Mouse (Mus musculus) heart, embryonic 16.5 days (tissue): ENCODE data around the gene Pde11a. TPM values are rescaled to one million over a fixed set of nuclear protein-coding genes. Genes with fewer than 3 reads are reported as not detected.
"Not testable (repeated sequence)": the region's sequence is repeated elsewhere in the genome, so short reads cannot be mapped to it uniquely, and the experiment has no call there.

Experiments
- ATAC-seq: fragments of 200-750 bp; cut with Nextera tagmentation; replicated peaks from 2 replicates; pipeline ENCODE4 v1.8.0; 2017; ENCODE audit warnings: moderate number of reproducible peaks; ENCODE audit not compliant: insufficient read depth, low FRiP score; ENCODE audit errors: extremely low read depth
- H3K27ac ChIP-seq: fragments of 300-500 bp; sonication (generic); 2 replicates; pipeline ENCODE4 v1.5.1; 2014; ENCODE audit warnings: mild to moderate bottlenecking, low read length, control low read depth, moderate library complexity
- H3K27me3 ChIP-seq: fragments of 300-500 bp; sonication (generic); 2 replicates; pipeline ENCODE4 v1.6.1; 2014; ENCODE audit warnings: low read length, mixed read lengths; ENCODE audit not compliant: control insufficient read depth, insufficient read depth
- H3K36me3 ChIP-seq: fragments of 300-500 bp; sonication (generic); 2 replicates; pipeline ENCODE4 v1.6.1; 2014; ENCODE audit not compliant: control insufficient read depth, insufficient read depth
- H3K4me1 ChIP-seq: fragments of 300-500 bp; sonication (generic); 2 replicates; pipeline ENCODE4 v1.6.1; 2014; ENCODE audit warnings: low read length, mixed read lengths; ENCODE audit not compliant: control insufficient read depth, insufficient read depth
- H3K4me2 ChIP-seq: fragments of 300-500 bp; sonication (generic); 2 replicates; pipeline ENCODE4 v1.6.1; 2014; ENCODE audit warnings: low read depth, mild to moderate bottlenecking, control low read depth, low read length
- H3K4me3 ChIP-seq: fragments of 300-500 bp; sonication (generic); 2 replicates; pipeline ENCODE4 v1.5.1; 2014; ENCODE audit warnings: mild to moderate bottlenecking, control low read depth, low read length
- H3K9ac ChIP-seq: fragments of 300-500 bp; sonication (generic); 2 replicates; pipeline ENCODE4 v1.6.1; 2014; ENCODE audit warnings: low read length, control low read depth
- H3K9me3 ChIP-seq: fragments of 300-500 bp; sonication (generic); replicated peaks from 2 replicates; pipeline ENCODE4 v1.6.1; 2016; ENCODE audit warnings: low read length; ENCODE audit not compliant: control insufficient read depth
- WGBS: fragments of 180-500 bp; shearing (Covaris S2); extraction: QIAGEN DNeasy Blood & Tissue Kit; methylation state at CpG from one replicate; pipeline ENCODE4 v1.1.7; 2014; 5-methylcytosine and 5-hydroxymethylcytosine counted together
- polyA plus RNA-seq: library from polyadenylated mRNA; unstranded; fragments of >200 nt; fragmentation: Nextera tagmentation; extraction: Ambion mirVana; gene quantifications from 2 replicates; pipeline ENCODE4 v1.2.1, GENCODE M21; 2015

The Pde11a gene
- polyA plus RNA-seq, 1 experiment from 2014 or later: 0.11 TPM

DNA sequence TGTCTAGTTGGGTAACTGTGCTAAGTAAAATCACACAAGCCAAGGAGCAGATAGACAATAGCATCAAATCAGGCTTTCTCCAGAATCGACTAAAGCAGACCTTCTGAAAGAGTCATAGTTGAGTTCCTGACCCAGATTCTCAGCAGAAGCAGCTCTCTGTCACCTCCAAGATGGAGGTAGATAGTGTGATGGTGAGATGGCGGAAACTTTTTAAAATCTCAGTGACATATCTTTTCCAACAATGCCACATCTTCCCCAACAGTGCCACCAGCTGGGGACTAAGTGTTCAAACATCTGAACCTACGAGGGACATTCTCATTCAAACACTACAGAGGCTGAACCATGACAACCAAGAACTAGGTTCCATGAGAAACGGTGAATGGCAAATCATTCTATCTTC lies 355.9 kb downstream of the Pde11a start:
- WGBS: 86% methylated on average over 4 of the region's 4 CpGs
- Histone ChIP-seq H3K9ac (no peak overlapping the region), H3K36me3 (no peaks in the 10 kb centered on the region), H3K4me2 (no peak overlapping the region), H3K4me3 (no peak overlapping the region), H3K27ac (no peak overlapping the region), H3K27me3 (no peaks in the 10 kb centered on the region), H3K4me1 (no peaks in the 10 kb centered on the region), H3K9me3 (no peaks in the 10 kb centered on the region)
- no peak for ATAC-seq

- not testable (repeated sequence) for H3K27me3 ChIP-seq, H3K36me3 ChIP-seq, H3K4me1 ChIP-seq, H3K9me3 ChIP-seq
- Histone ChIP-seq H3K4me2 (peak within 1 kb of the TSS; percentile 74), H3K9ac (peak within 1 kb of the TSS; percentile 74), H3K27ac (peak within 1 kb of the TSS; percentile 68), H3K4me3 (peak within 1 kb of the TSS; percentile 68)
- peak; percentile 67 for ATAC-seq
- WGBS: 2% methylated on average over 32 of the region's 34 CpGs
Observed at GRCm38 (mm10) chr2:75981440-75982081, 357.0 kb downstream of the Pde11a start, which contains the start of gene Ttc30a1. Ttc30a1 (minus strand) TSS chr2:75981967.

GRCm38 (mm10) chr2:75980933-75981439 lies 357.6 kb downstream of the Pde11a start:
- WGBS: 92% methylated on average over 13 of the region's 13 CpGs
- H3K9me3 ChIP-seq, H3K36me3 ChIP-seq, H3K4me1 ChIP-seq, ATAC-seq, H3K27me3 ChIP-seq, H3K27ac ChIP-seq: not testable (repeated sequence)
- H3K9ac ChIP-seq: peak overlapping the region; percentile 74
- H3K4me3 ChIP-seq: peak overlapping the region; percentile 68
- H3K4me2 ChIP-seq: peak overlapping the region; percentile 74

- H3K36me3 ChIP-seq, H3K27ac ChIP-seq, H3K4me1 ChIP-seq, H3K9me3 ChIP-seq, H3K9ac ChIP-seq, H3K27me3 ChIP-seq: not testable (repeated sequence)
- Histone ChIP-seq H3K4me2 (peak within 1 kb of the TSS; percentile 37; the same call in 1 of the 2 replicates), H3K4me3 (0 out of 2 replicates have a peak within 1 kb of the TSS, but pooled peaks have one; percentile 8)
- ATAC-seq: 0 out of 2 replicates have a peak, but pooled peaks have one; percentile 26
- 21% methylated on average over 16 of the region's 24 CpGs for WGBS
Observed at GRCm38 (mm10) chr2:75977752-75978368, 360.7 kb downstream of the Pde11a start, which contains the start of gene Ttc30a2. Ttc30a2 (minus strand) TSS chr2:75978170.

DNA sequence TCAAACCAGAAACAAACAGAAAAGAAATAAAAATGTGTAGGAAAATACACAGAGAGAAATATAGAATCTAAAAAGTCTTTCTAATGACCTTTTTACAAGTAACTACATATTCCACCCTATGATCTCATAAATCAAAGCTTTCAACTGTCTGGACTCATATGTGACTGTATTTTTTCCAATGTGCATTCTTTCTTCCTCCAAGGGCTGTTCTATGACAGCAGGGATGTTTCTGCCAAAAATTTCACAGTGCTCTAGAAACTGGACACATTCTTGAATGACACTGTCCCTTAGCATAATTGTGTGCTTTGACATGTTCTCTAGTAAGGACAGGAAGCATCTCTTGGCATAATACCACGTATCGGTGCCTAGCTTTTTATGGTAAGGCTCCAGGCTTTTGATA lies 362.5 kb downstream of the Pde11a start:
- not testable (repeated sequence) for H3K9me3 ChIP-seq, H3K36me3 ChIP-seq, H3K4me3 ChIP-seq, H3K9ac ChIP-seq, H3K27me3 ChIP-seq, ATAC-seq, H3K4me2 ChIP-seq, H3K27ac ChIP-seq, H3K4me1 ChIP-seq
- WGBS: 61% methylated on average over 2 of the region's 2 CpGs

- Histone ChIP-seq H3K4me1 (no peaks in the 10 kb centered on the region), H3K4me2 (no peak overlapping the region), H3K27ac (no peak overlapping the region), H3K9me3 (no peaks in the 10 kb centered on the region), H3K4me3 (no peak overlapping the region), H3K9ac (no peak overlapping the region), H3K36me3 (no peaks in the 10 kb centered on the region), H3K27me3 (no peaks in the 10 kb centered on the region)
- ATAC-seq: no peak
- WGBS: 46% methylated on average over 9 of the region's 9 CpGs
Observed at GRCm38 (mm10) chr2:75974131-75974530, 364.4 kb downstream of the Pde11a start.

DNA sequence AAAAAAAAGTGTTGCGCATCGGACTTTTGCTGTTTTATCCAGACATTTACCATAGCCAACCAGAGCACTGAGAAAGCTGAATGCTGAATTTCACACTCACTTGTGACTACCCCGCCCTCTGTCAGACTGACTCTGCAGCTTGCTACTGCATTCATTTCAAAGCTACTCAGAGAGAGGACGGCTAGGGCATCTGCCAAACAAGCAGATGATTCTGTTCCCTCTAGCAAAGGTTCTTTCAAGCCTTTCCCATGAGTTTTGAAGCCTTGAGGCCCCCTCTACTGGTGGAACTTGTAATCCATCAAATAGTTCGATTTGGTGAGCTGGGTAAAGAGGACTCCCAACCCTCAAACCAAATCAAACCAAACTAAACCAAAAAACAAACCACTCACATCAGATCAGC lies 373.6 kb downstream of the Pde11a start:
- H3K9ac ChIP-seq: peak overlapping the region; percentile 44
- H3K27me3 ChIP-seq: no peaks in the 10 kb centered on the region
- peak overlapping the region; percentile 35 for H3K4me3 ChIP-seq
- peak overlapping the region; percentile 57 for H3K4me2 ChIP-seq
- no peaks in the 10 kb centered on the region for H3K36me3 ChIP-seq
- H3K27ac ChIP-seq: peak overlapping the region; percentile 15; the same call in 1 of the 2 replicates
- peaks cover 17% of the 10 kb centered on the region for H3K4me1 ChIP-seq
- H3K9me3 ChIP-seq: no peaks in the 10 kb centered on the region
- peak; percentile 61 for ATAC-seq
- 18% methylated on average over 5 of the region's 5 CpGs for WGBS

DNA sequence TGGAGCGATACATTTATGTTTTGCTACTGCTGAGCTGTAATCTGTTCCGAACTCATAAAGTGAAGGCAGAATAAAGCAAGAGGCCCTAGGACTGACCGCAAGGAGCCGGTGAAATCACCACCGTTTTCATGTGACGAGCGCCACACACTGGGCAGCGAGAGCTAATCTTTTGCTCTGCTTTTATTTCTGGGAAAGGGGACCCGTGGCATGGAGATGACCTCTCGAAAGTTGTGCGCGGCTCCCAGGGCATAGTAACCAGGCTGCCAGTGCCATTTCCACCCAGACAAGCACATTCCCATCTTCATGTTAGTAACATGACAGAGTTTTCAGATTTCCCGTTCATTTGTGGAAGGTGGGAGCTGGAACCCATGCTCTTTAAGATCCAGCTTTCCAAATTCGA lies 374.1 kb downstream of the Pde11a start:
- Histone ChIP-seq H3K9me3 (no peaks in the 10 kb centered on the region), H3K4me1 (peaks cover 22% of the 10 kb centered on the region), H3K27me3 (no peaks in the 10 kb centered on the region), H3K4me2 (peak overlapping the region; percentile 57), H3K36me3 (no peaks in the 10 kb centered on the region), H3K4me3 (peak overlapping the region; percentile 35), H3K9ac (peak overlapping the region; percentile 44), H3K27ac (peak overlapping the region; percentile 15)
- 8% methylated on average over 14 of the region's 14 CpGs for WGBS
- peak; percentile 47; the same call in 1 of the 2 replicates for ATAC-seq

DNA sequence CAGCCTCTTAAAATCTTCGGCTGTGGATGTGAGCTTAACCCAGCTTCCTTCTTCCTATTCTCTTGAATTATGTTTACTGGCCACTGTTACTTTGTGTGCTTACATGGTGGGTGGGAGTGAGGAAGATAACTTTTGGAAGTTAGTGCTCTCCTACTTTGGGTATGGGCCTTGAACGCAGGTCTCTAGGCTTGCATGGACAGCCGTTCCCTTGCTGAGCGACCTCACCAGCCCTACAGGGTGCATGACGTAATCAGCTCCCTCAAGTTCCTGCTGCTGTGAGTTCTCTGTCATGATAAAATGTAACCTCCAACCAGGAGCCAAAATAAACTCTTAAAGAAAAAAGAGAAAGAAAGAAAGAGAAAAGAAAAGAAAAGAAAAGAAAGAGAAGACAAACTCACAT lies 374.5 kb downstream of the Pde11a start:
- Histone ChIP-seq H3K4me1 (peaks cover 26% of the 10 kb centered on the region), H3K4me2 (peak overlapping the region; percentile 57), H3K27me3 (no peaks in the 10 kb centered on the region), H3K9ac (peak overlapping the region; percentile 44), H3K36me3 (no peaks in the 10 kb centered on the region), H3K27ac (no peak overlapping the region), H3K9me3 (no peaks in the 10 kb centered on the region), H3K4me3 (peak overlapping the region; percentile 35)
- no peak for ATAC-seq
- 51% methylated on average over 5 of the region's 5 CpGs for WGBS
